Mouse (Mus musculus) liver, adult 2 months (tissue): ENCODE results near the gene Oxa1l.

Experiments
- CTCF ChIP-seq: fragments of 200-500 bp; IDR thresholded peaks from 2 replicates; pipeline ENCODE4 v1.5.1; 2011; ENCODE audit warnings: low read depth, low read length, control low read depth
- POLR2A ChIP-seq: fragments of 200-500 bp; IDR thresholded peaks from 2 replicates; pipeline ENCODE4 v1.6.1; 2011; ENCODE audit warnings: low read length, control low read depth; ENCODE audit not compliant: insufficient read depth; ENCODE audit errors: extremely low read depth

DNA sequence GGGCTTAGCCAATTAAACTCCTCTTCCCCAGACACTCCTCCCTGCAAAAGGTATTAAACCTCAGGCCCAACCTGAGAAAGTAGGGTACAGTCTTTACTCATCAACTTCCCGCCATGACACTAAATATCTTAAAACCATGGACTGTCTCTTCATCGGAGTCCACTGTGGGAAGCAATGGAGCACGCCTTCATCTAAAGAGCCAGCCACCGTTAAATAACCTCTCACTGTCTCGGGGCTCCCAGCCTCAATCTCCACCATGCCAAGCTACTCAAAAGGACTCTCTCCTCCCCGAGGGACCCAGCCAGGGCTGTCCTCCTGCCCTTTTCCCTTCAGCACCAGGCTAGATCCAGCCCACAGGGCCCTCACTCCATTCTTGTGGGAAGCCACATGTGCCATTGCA, 10.0 kb downstream of the Oxa1l start:
- TF ChIP-seq CTCF = no peak
- TF ChIP-seq POLR2A = no peak
